Mouse (Mus musculus) neural tube, embryonic 15.5 days (tissue): ENCODE results near the gene Ncam2. TPM values are rescaled to one million over a fixed set of nuclear protein-coding genes. Genes with fewer than 3 reads are reported as not detected.

Experiments
- ATAC-seq: fragments of 200-750 bp; cut with Nextera tagmentation; 2 replicates; pipeline ENCODE4 v1.8.0; 2017; ENCODE audit warnings: mild to moderate bottlenecking, moderate TSS enrichment, moderate library complexity; ENCODE audit not compliant: low FRiP score
- H3K27ac ChIP-seq: fragments of 300-500 bp; sonication (generic); replicated peaks from 2 replicates; pipeline ENCODE4 v1.5.1; 2015; ENCODE audit warnings: mild to moderate bottlenecking, inconsistent platforms
- H3K27me3 ChIP-seq: fragments of 300-500 bp; sonication (generic); replicated peaks from 2 replicates; pipeline ENCODE4 v1.6.1; 2015; ENCODE audit warnings: inconsistent platforms
- H3K36me3 ChIP-seq: fragments of 300-500 bp; sonication (generic); 2 replicates; pipeline ENCODE4 v1.6.1; 2015; ENCODE audit warnings: inconsistent platforms
- H3K4me1 ChIP-seq: fragments of 300-500 bp; sonication (generic); 2 replicates; pipeline ENCODE4 v1.6.1; 2015; ENCODE audit warnings: inconsistent platforms
- H3K4me2 ChIP-seq: fragments of 300-500 bp; sonication (generic); 2 replicates; pipeline ENCODE4 v1.6.1; 2015; ENCODE audit warnings: inconsistent platforms, mild to moderate bottlenecking, moderate library complexity
- H3K4me3 ChIP-seq: fragments of 300-500 bp; sonication (generic); replicated peaks from 2 replicates; pipeline ENCODE4 v1.5.1; 2015; ENCODE audit warnings: mild to moderate bottlenecking, inconsistent platforms
- H3K9ac ChIP-seq: fragments of 300-500 bp; sonication (generic); replicated peaks from 2 replicates; pipeline ENCODE4 v1.6.1; 2015; ENCODE audit warnings: mild to moderate bottlenecking, inconsistent platforms
- H3K9me3 ChIP-seq: fragments of 300-500 bp; sonication (generic); replicated peaks from 2 replicates; pipeline ENCODE4 v1.6.1; 2016; ENCODE audit warnings: inconsistent platforms
- whole genome bisulfite sequencing: fragments of 180-500 bp; shearing (Covaris S2); methylation state at CpG from one replicate; pipeline ENCODE4 v1.1.7; 2015; ENCODE audit warnings: mixed read lengths; 5-methylcytosine and 5-hydroxymethylcytosine counted together
- polyA plus RNA-seq: library from polyadenylated mRNA; unstranded; fragments of >200 nt; fragmentation: Nextera tagmentation; extraction: Ambion mirVana; gene quantifications from 2 replicates; pipeline ENCODE4 v1.2.1, GENCODE M21; 2015

Gene Ncam2
- polyA plus RNA-seq, 1 experiment from 2014 or later = 29.9 TPM

DNA sequence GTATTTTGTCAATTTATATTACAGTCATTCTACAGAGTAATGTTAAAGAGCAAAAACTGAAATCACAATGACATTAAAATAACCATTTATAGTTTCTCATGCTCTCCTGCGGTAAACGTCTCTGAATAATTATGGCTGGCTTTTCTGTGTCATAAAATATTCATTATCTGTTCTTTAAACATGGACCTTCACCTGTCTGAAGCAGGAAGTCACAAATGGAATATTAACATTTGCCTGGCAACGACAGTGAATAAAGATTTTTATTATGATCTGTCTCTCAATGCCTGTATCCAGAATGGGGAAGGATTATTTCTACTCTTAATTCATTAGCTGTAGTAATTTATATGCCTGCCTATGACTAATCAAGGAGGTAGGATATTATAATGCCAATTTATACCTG lies 108.7 kb downstream of the Ncam2 start:
- Histone ChIP-seq H3K9ac (no peak overlapping the region), H3K27me3 (no peaks in the 10 kb centered on the region), H3K36me3 (no peaks in the 10 kb centered on the region), H3K4me1 (no peaks in the 10 kb centered on the region), H3K4me3 (no peak overlapping the region), H3K4me2 (no peak overlapping the region), H3K9me3 (no peaks in the 10 kb centered on the region), H3K27ac (no peak overlapping the region)
- 64% methylated on average over 3 of the region's 3 CpGs for WGBS
- ATAC-seq = no peak

DNA sequence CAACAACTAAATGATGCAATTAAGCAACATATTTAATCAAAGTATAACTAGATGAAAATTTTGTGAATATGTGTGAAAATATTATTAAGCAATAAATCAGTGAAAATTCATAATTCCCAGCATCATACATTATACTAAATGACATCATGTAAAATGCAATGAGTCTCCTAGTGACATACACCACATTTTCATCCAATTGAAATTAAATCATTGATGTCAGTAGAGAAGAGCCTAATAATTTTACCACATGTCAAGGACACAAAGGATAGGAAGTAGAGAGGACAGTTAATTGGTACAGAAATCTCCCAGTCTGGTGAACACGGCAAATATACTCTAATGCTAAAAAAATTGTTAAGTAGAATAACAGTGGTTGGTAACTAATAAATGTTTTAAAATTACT lies 118.5 kb downstream of the Ncam2 start:
- Histone ChIP-seq H3K4me3 (no peak overlapping the region), H3K4me1 (no peaks in the 10 kb centered on the region), H3K9me3 (no peaks in the 10 kb centered on the region), H3K9ac (no peak overlapping the region), H3K36me3 (no peaks in the 10 kb centered on the region), H3K27me3 (no peaks in the 10 kb centered on the region), H3K4me2 (no peak overlapping the region), H3K27ac (no peak overlapping the region)
- no peak for ATAC-seq
- WGBS = 67% methylated on average over 1 of the region's 1 CpGs

DNA sequence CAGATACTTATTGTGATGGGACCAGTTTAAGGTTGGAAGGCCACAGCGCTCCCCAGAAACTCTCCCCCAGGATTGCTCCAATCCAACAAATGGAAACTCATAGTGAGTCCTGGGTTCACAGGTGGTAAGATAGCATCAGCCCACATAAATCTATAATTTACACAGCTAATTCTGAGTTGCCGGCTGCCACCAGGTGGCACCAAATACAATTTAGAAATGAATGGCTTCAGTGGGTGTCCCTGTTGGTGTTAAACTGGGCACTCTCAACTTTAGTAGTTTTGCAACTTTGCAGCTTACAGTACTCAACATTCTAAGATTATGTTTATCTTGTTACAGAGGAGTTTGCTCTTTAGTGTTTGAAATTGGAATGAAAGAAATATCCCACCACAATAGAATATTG lies 130.0 kb downstream of the Ncam2 start:
- H3K36me3 ChIP-seq = no peaks in the 10 kb centered on the region
- WGBS = 23% methylated on average over 2 of the region's 2 CpGs
- H3K27ac ChIP-seq = no peak overlapping the region

DNA sequence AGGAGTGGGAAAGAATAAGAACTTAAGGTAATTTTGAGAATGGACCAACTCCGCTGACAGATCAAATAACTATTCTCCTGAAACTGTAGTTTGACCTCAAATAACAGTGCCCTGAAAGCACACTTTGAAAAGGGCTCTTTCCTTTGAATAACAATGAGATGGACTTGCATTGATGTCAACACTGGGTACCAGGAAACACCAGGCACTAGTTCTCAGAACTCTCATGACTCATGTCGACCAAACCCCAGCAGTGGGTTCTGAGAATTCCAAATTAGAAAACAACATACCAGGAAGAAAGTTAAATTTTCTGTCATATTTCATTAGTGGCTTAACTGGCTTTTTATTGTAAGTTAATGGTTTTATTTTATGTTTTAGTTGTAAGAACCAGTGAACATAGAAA lies 165.4 kb downstream of the Ncam2 start:
- H3K4me3 ChIP-seq = no peak overlapping the region
- no peaks in the 10 kb centered on the region for H3K27me3 ChIP-seq
- no peaks in the 10 kb centered on the region for H3K4me1 ChIP-seq
- no peak for ATAC-seq
- H3K36me3 ChIP-seq = no peaks in the 10 kb centered on the region
- WGBS = 55% methylated on average over 2 of the region's 2 CpGs
- no peak overlapping the region for H3K4me2 ChIP-seq
- no peak overlapping the region for H3K27ac ChIP-seq
- no peak overlapping the region for H3K9ac ChIP-seq
- no peaks in the 10 kb centered on the region for H3K9me3 ChIP-seq

More for the DNA sequence above, 130.0 kb downstream of the Ncam2 start:
- Histone ChIP-seq H3K4me3 (no peak overlapping the region), H3K4me2 (no peak overlapping the region), H3K4me1 (no peaks in the 10 kb centered on the region), H3K27me3 (no peaks in the 10 kb centered on the region), H3K9ac (no peak overlapping the region), H3K9me3 (no peaks in the 10 kb centered on the region)
- no peak for ATAC-seq

DNA sequence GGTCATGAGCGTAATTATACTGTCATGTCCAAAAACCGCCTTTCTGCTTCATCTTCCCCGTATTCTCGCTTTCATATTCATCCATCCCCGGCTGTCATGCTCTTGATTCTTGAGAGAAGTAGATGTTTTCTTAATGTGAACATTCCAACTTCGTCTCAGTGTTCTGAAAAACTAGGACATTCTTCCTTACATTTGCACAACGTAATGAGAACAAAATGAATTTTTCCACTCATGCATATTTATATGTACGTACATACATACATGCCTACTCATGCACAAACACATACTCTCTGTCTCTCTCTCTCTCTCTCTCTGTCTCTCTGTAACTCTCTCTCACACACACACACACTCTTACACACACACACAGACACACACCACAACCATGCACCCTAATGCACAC lies 173.7 kb downstream of the Ncam2 start:
- Histone ChIP-seq H3K4me2 (no peak overlapping the region), H3K4me3 (no peak overlapping the region), H3K9ac (no peak overlapping the region), H3K9me3 (no peaks in the 10 kb centered on the region), H3K27ac (no peak overlapping the region), H3K4me1 (no peaks in the 10 kb centered on the region), H3K27me3 (no peaks in the 10 kb centered on the region), H3K36me3 (no peaks in the 10 kb centered on the region)
- 88% methylated on average over 8 of the region's 8 CpGs for WGBS
- no peak for ATAC-seq

DNA sequence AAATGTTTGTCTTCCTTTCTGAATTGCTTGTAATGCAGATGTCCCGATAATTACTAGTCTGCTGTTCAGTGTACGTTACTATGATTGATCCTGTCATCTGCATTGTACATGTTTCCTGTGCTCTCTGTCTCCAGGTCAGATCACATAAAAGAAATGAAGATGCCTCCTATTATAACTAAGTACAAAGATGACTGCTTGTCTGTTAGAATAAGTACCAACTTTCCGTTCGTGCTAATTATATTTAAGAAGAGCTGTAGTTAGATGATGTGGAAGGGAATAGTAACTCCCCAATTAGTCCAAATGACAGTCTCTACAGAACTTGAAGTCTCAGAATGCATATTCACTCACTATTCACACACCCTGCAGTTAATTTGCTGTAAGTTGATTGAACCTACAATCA lies 179.9 kb downstream of the Ncam2 start:
- H3K36me3 ChIP-seq = no peaks in the 10 kb centered on the region
- no peaks in the 10 kb centered on the region for H3K27me3 ChIP-seq
- H3K9me3 ChIP-seq = no peaks in the 10 kb centered on the region
- H3K4me1 ChIP-seq = no peaks in the 10 kb centered on the region
- no peak overlapping the region for H3K4me3 ChIP-seq
- H3K4me2 ChIP-seq = no peak overlapping the region
- no peak for ATAC-seq
- WGBS = 73% methylated on average over 4 of the region's 4 CpGs
- no peak overlapping the region for H3K27ac ChIP-seq
- H3K9ac ChIP-seq = no peak overlapping the region

DNA sequence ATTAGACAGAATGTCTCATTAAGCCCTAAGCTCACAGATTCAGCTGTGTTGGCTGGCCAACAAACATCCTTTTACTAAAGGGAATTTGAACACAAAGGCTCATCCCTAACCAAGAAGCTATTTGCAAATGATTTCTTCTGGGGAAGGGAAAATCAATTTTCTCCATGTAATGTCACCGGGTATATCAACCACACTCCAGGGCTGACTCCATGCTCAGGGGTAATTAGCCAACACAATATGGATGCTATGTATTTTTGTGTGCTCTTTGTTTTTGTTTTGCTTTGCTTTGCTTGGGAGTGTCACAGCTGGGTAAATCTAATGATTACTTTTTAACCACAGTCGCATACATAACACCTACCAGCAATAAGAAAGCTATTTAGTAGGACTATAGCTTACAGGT lies 188.1 kb downstream of the Ncam2 start:
- no peaks in the 10 kb centered on the region for H3K9me3 ChIP-seq
- H3K9ac ChIP-seq = no peak overlapping the region
- no peaks in the 10 kb centered on the region for H3K36me3 ChIP-seq
- H3K4me2 ChIP-seq = no peak overlapping the region
- no peak overlapping the region for H3K4me3 ChIP-seq
- no peaks in the 10 kb centered on the region for H3K27me3 ChIP-seq
- no peak for ATAC-seq
- no peaks in the 10 kb centered on the region for H3K4me1 ChIP-seq
- H3K27ac ChIP-seq = no peak overlapping the region
- 36% methylated on average over 2 of the region's 2 CpGs for WGBS

DNA sequence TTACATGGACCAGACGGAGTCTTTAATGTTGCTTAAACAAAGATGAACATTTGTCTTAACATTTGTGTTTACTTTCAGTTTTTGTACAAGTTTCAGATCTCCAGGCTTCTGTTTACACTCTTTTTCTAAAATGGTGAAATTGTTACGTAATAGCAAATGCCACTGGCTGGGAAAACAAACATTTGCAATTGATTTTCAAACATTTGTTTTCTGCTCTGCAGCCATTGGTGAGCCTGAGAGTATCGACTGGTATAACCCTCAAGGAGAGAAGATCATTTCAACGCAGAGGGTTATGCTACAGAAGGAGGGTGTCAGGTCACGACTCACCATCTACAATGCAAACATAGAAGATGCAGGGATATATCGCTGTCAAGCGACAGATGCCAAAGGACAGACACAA lies 234.1 kb downstream of the Ncam2 start:
- H3K4me1 ChIP-seq = no peaks in the 10 kb centered on the region
- WGBS = 88% methylated on average over 7 of the region's 7 CpGs

DNA sequence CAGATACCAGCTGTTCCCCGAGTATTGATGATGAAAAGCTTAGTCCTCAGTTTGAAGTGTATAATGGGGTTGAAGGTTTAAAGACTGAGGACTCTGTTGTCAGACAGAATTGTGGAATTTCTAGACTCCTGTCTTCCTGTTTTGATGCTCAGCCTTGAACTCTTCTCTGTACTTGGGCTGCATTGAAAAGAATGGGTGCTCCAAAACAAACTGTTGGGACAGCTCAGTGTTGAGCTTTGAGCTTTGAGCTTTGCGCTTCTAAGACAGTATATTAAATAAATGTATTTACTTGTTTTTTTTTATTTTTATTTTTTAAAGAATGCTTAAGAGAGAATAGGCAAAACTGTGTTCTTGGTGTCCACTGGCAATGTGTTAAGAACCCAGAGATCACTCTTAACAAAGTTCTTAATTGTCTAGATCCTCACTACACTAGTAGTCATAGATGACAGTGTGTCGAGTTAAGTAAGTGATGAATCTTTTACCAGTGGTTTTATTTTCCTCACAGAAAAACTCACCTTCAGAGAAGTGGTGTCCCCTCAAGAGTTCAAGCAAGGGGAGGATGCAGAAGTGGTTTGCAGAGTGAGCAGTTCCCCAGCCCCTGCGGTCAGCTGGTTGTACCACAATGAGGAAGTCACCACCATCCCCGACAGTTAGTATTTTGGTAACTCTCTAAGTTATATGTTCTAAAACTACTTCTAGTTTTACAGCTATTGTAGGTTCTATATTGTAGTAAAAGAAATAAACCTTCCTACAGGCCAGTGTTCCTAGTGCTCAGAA lies 236.8 kb downstream of the Ncam2 start:
- H3K27me3 ChIP-seq = no peaks in the 10 kb centered on the region
- ATAC-seq = no peak
- H3K36me3 ChIP-seq = peaks cover 16% of the 10 kb centered on the region
- WGBS = 86% methylated on average over 5 of the region's 5 CpGs
- H3K27ac ChIP-seq = no peak overlapping the region
- H3K4me1 ChIP-seq = no peaks in the 10 kb centered on the region
- no peak overlapping the region for H3K4me3 ChIP-seq
- no peak overlapping the region for H3K9ac ChIP-seq
- no peak overlapping the region for H3K4me2 ChIP-seq
- no peaks in the 10 kb centered on the region for H3K9me3 ChIP-seq

More for the DNA sequence above, 234.1 kb downstream of the Ncam2 start:
- Histone ChIP-seq H3K27me3 (no peaks in the 10 kb centered on the region), H3K4me3 (no peak overlapping the region), H3K9ac (no peak overlapping the region), H3K27ac (no peak overlapping the region), H3K4me2 (no peak overlapping the region), H3K9me3 (no peaks in the 10 kb centered on the region), H3K36me3 (peaks cover 16% of the 10 kb centered on the region)
- no peak for ATAC-seq

DNA sequence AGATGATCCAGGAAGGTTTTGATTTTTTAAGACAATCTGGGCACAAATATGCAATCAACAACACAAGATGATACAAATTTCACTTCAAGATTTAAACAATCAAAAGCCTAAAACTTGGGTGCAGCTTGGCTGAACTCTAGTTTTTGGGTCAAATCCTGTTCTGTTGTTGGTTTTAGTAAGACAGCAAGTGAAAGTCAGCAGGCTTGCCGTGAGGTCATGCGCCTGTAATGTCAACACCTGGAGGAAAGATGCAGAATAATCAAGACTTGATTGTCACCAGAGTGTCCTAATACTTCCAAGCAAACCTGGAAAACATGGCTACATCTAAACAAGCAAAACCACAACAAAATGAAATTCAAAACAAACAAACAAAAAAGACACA lies 237.4 kb downstream of the Ncam2 start:
- WGBS = 97% methylated on average over 2 of the region's 2 CpGs
- Histone ChIP-seq H3K4me1 (no peaks in the 10 kb centered on the region), H3K4me2 (no peak overlapping the region), H3K4me3 (no peak overlapping the region), H3K9me3 (no peaks in the 10 kb centered on the region), H3K9ac (no peak overlapping the region), H3K27me3 (no peaks in the 10 kb centered on the region), H3K27ac (no peak overlapping the region), H3K36me3 (peaks cover 16% of the 10 kb centered on the region)
- ATAC-seq = no peak

DNA sequence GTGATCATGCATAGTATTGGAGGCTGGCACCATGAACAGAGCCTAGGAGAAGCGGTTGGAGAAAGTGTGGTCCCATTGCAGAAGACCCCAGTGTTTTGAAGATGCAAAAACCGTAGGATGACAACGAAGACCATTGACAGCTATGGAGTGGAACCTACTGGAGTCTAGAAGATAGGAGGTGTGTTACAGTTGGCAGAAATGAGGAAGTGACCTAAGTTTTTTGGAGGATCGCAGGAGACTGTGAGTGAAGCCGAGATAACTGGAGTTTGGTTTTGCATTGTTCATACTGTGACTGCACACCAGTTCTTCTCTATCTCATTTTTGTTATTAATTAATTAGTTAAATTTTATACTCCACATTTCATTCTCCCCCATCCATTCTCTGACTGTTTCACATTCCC lies 250.4 kb downstream of the Ncam2 start:
- no peak for ATAC-seq
- H3K4me2 ChIP-seq = no peak overlapping the region
- no peak overlapping the region for H3K27ac ChIP-seq
- H3K36me3 ChIP-seq = peaks cover 4% of the 10 kb centered on the region; the same call in 1 of the 2 replicates
- H3K27me3 ChIP-seq = no peaks in the 10 kb centered on the region
- H3K9me3 ChIP-seq = no peaks in the 10 kb centered on the region
- H3K4me3 ChIP-seq = no peak overlapping the region
- WGBS = 94% methylated on average over 5 of the region's 5 CpGs
- H3K9ac ChIP-seq = no peak overlapping the region
- no peaks in the 10 kb centered on the region for H3K4me1 ChIP-seq

DNA sequence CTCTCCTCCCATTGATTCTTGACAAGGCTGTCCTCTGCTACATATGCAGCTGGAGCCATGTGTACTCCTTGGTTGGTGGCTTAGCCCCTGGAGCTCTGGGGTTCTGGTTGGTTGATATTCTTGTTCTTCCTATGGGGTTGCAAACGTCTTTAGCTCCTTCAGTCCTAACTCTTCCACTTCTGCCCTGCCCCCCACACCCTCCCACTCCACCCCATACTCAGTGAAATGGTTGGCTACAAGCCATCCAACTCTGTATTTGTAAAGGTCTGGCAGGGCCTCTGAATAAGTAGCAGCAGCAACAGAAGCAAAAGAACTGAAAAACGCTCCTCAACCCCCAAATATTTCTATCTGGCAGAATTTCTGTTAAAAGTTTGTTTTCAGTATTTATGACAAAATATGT lies 252.5 kb downstream of the Ncam2 start:
- WGBS = 75% methylated on average over 2 of the region's 2 CpGs
- Histone ChIP-seq H3K4me2 (no peak overlapping the region), H3K27me3 (no peaks in the 10 kb centered on the region), H3K9ac (no peak overlapping the region), H3K9me3 (no peaks in the 10 kb centered on the region), H3K27ac (no peak overlapping the region), H3K4me3 (no peak overlapping the region), H3K36me3 (peaks cover 4% of the 10 kb centered on the region; the same call in 1 of the 2 replicates), H3K4me1 (no peaks in the 10 kb centered on the region)
- ATAC-seq = no peak
